Mouse (Mus musculus) heart, embryonic 10.5 days (tissue): ENCODE measurements at regions not wholly inside any gene's neighbourhood (a gene's known extent, or its start where the extent isn't known, plus 50 kb on each side); places are given as distances from the start of the nearest gene placed in this dataset.
A peak's percentile ranks its signal among the peaks of the same experiment; 100 is the strongest.

Experiments
- DNase-seq: peaks from one replicate; pipeline ENCODE4 v3.0.0-alpha.2; 2017; ENCODE audit warnings: low spot score
- H3K27ac ChIP-seq: fragments of 300-500 bp; sonication (generic); 2 replicates; pipeline ENCODE4 v1.5.1; 2016; ENCODE audit warnings: mild to moderate bottlenecking
- H3K27me3 ChIP-seq: fragments of 300-500 bp; sonication (generic); 2 replicates; pipeline ENCODE4 v1.6.1; 2016; ENCODE audit warnings: mild to moderate bottlenecking; ENCODE audit not compliant: poor library complexity, insufficient read depth, severe bottlenecking
- H3K36me3 ChIP-seq: fragments of 300-500 bp; sonication (generic); 2 replicates; pipeline ENCODE4 v1.6.1; 2016; ENCODE audit warnings: mild to moderate bottlenecking, moderate library complexity
- H3K4me1 ChIP-seq: fragments of 300-500 bp; sonication (generic); 2 replicates; pipeline ENCODE4 v1.6.1; 2016; ENCODE audit warnings: mild to moderate bottlenecking
- H3K4me3 ChIP-seq: fragments of 300-500 bp; sonication (generic); 2 replicates; pipeline ENCODE4 v1.5.1; 2016; ENCODE audit warnings: mild to moderate bottlenecking, moderate library complexity
- H3K9me3 ChIP-seq: fragments of 300-500 bp; sonication (generic); 2 replicates; pipeline ENCODE4 v1.6.1; 2016; ENCODE audit warnings: mild to moderate bottlenecking, moderate library complexity
- WGBS: fragments of 180-500 bp; shearing (Covaris S2); methylation state at CpG from one replicate; pipeline ENCODE4 v1.1.7; 2016; 5-methylcytosine and 5-hydroxymethylcytosine counted together

- DNase-seq = no peak
- H3K9me3 ChIP-seq = no peaks in the 10 kb centered on the region
- no peaks in the 10 kb centered on the region for H3K4me1 ChIP-seq
- no peaks in the 10 kb centered on the region for H3K36me3 ChIP-seq
- no peaks in the 10 kb centered on the region for H3K27me3 ChIP-seq
- no peak overlapping the region for H3K4me3 ChIP-seq
- WGBS = 58% methylated on average over 10 of the region's 10 CpGs
- no peak overlapping the region for H3K27ac ChIP-seq
These were observed 57.3 kb upstream of the Prep start for GRCm38 (mm10) chr10:45009676-45010075.

GRCm38 (mm10) chr10:45009235-45009634 lies 57.8 kb upstream of the Prep start:
- H3K27me3 ChIP-seq = no peaks in the 10 kb centered on the region
- DNase-seq = no peak
- no peaks in the 10 kb centered on the region for H3K36me3 ChIP-seq
- no peak overlapping the region for H3K4me3 ChIP-seq
- 88% methylated on average over 1 of the region's 1 CpGs for WGBS
- no peak overlapping the region for H3K27ac ChIP-seq
- H3K9me3 ChIP-seq = no peaks in the 10 kb centered on the region
- 0 out of 2 replicates have a peak, but pooled peaks cover under 1% of the 10 kb centered on the region for H3K4me1 ChIP-seq

- Histone ChIP-seq H3K27ac (no peak overlapping the region), H3K27me3 (no peaks in the 10 kb centered on the region), H3K4me3 (no peak overlapping the region), H3K9me3 (no peaks in the 10 kb centered on the region), H3K36me3 (no peaks in the 10 kb centered on the region), H3K4me1 (peaks cover 16% of the 10 kb centered on the region; the same call in 1 of the 2 replicates)
- DNase-seq = no peak
- WGBS = 60% methylated on average over 9 of the region's 9 CpGs
These were observed 62.9 kb upstream of the Prep start for GRCm38 (mm10) chr10:45004037-45004653.

GRCm38 (mm10) chr10:45003344-45003681 lies 63.7 kb upstream of the Prep start:
- 57% methylated on average over 2 of the region's 2 CpGs for WGBS
- H3K27ac ChIP-seq = no peak overlapping the region
- H3K4me3 ChIP-seq = no peak overlapping the region

GRCm38 (mm10) chr10:45002637-45003343 lies 64.2 kb upstream of the Prep start:
- Histone ChIP-seq H3K4me3 (no peak overlapping the region), H3K36me3 (no peaks in the 10 kb centered on the region), H3K27me3 (no peaks in the 10 kb centered on the region), H3K4me1 (peaks cover 18% of the 10 kb centered on the region; the same call in 1 of the 2 replicates), H3K27ac (no peak overlapping the region), H3K9me3 (no peaks in the 10 kb centered on the region)
- 57% methylated on average over 8 of the region's 8 CpGs for WGBS
- DNase-seq = no peak

More at GRCm38 (mm10) chr10:45003344-45003681, 63.7 kb upstream of the Prep start:
- no peaks in the 10 kb centered on the region for H3K27me3 ChIP-seq
- peaks cover 16% of the 10 kb centered on the region; the same call in 1 of the 2 replicates for H3K4me1 ChIP-seq
- no peaks in the 10 kb centered on the region for H3K9me3 ChIP-seq
- no peak for DNase-seq
- H3K36me3 ChIP-seq = no peaks in the 10 kb centered on the region

GRCm38 (mm10) chr10:45000873-45001859 lies 65.8 kb upstream of the Prep start:
- WGBS = 37% methylated on average over 12 of the region's 12 CpGs
- Histone ChIP-seq H3K27me3 (no peaks in the 10 kb centered on the region), H3K9me3 (no peaks in the 10 kb centered on the region), H3K4me1 (peaks cover 26% of the 10 kb centered on the region), H3K36me3 (no peaks in the 10 kb centered on the region), H3K27ac (0 out of 2 replicates have a peak overlapping the region, but pooled peaks have one; percentile 64), H3K4me3 (peak overlapping the region; percentile 32)
- no peak for DNase-seq

GRCm38 (mm10) chr10:45000027-45000840 lies 66.8 kb upstream of the Prep start:
- H3K36me3 ChIP-seq = no peaks in the 10 kb centered on the region
- 51% methylated on average over 18 of the region's 18 CpGs for WGBS
- H3K27me3 ChIP-seq = peaks cover 2% of the 10 kb centered on the region; the same call in 1 of the 2 replicates
- H3K27ac ChIP-seq = peak overlapping the region; percentile 64; the same call in 1 of the 2 replicates
- no peak for DNase-seq
- H3K9me3 ChIP-seq = no peaks in the 10 kb centered on the region
- peak overlapping the region; percentile 32 for H3K4me3 ChIP-seq
- H3K4me1 ChIP-seq = peaks cover 26% of the 10 kb centered on the region

GRCm38 (mm10) chr10:44997906-44998289 lies 69.1 kb upstream of the Prep start:
- DNase-seq = no peak
- Histone ChIP-seq H3K36me3 (no peaks in the 10 kb centered on the region), H3K4me1 (peaks cover 14% of the 10 kb centered on the region), H3K27ac (peak overlapping the region; percentile 76; the same call in 1 of the 2 replicates), H3K9me3 (no peaks in the 10 kb centered on the region), H3K4me3 (peak overlapping the region; percentile 49), H3K27me3 (peaks cover 6% of the 10 kb centered on the region; the same call in 1 of the 2 replicates)
- WGBS = 31% methylated on average over 4 of the region's 4 CpGs

GRCm38 (mm10) chr10:44997184-44997905 lies 69.7 kb upstream of the Prep start:
- 17% methylated on average over 13 of the region's 14 CpGs for WGBS
- Histone ChIP-seq H3K9me3 (no peaks in the 10 kb centered on the region), H3K4me3 (peak overlapping the region; percentile 49), H3K36me3 (no peaks in the 10 kb centered on the region), H3K27me3 (peaks cover 6% of the 10 kb centered on the region; the same call in 1 of the 2 replicates), H3K4me1 (peaks cover 14% of the 10 kb centered on the region), H3K27ac (peak overlapping the region; percentile 76)
- DNase-seq = no peak

GRCm38 (mm10) chr10:44995756-44996155 lies 71.2 kb upstream of the Prep start:
- Histone ChIP-seq H3K9me3 (no peaks in the 10 kb centered on the region), H3K36me3 (no peaks in the 10 kb centered on the region), H3K4me1 (peaks cover 14% of the 10 kb centered on the region), H3K27ac (no peak overlapping the region), H3K27me3 (peaks cover 6% of the 10 kb centered on the region; the same call in 1 of the 2 replicates), H3K4me3 (no peak overlapping the region)
- no peak for DNase-seq
- WGBS = 75% methylated on average over 6 of the region's 6 CpGs

- 84% methylated on average over 17 of the region's 17 CpGs for WGBS
- no peak overlapping the region for H3K27ac ChIP-seq
These were observed 72.4 kb upstream of the Prep start for GRCm38 (mm10) chr10:44994385-44995281.

More at GRCm38 (mm10) chr10:44994385-44995281, 72.4 kb upstream of the Prep start:
- Histone ChIP-seq H3K27me3 (peaks cover 6% of the 10 kb centered on the region; the same call in 1 of the 2 replicates), H3K36me3 (no peaks in the 10 kb centered on the region), H3K4me3 (no peak overlapping the region), H3K4me1 (peaks cover 9% of the 10 kb centered on the region), H3K9me3 (no peaks in the 10 kb centered on the region)
- DNase-seq = no peak
